Mouse (Mus musculus) mouse trophoblast stem cell (cell line): Measurements from ENCODE around the gene Nexn.
"Not testable (repeated sequence)": the region's sequence is repeated elsewhere in the genome, so short reads cannot be mapped to it uniquely, and the experiment has no call there.

Experiments
- in situ Hi-C, 2 experiments: fragments of 300-500 bp; cut with MseI, MboI; formaldehyde crosslinking; loops; 2 replicates in 1 of 2; 3 replicates in 1 of 2; pipeline ENCODE4 v1.15.1; 2025

Nexn gene

GRCm38 (mm10) chr3:152278431-152278830 lies 12.3 kb upstream of the Nexn start:
- in situ Hi-C loops = no loop called here

- in situ Hi-C loops = no loop called here
These were observed 11.8 kb upstream of the Nexn start for GRCm38 (mm10) chr3:152277912-152278311.

GRCm38 (mm10) chr3:152276935-152277334 lies 10.8 kb upstream of the Nexn start:
- in situ Hi-C loops = no loop called here

GRCm38 (mm10) chr3:152275008-152275407 lies 8.9 kb upstream of the Nexn start:
- in situ Hi-C loops = no loop called here

- in situ Hi-C loops = no loop called here
These were observed 7.0 kb upstream of the Nexn start for GRCm38 (mm10) chr3:152272974-152273685.

- in situ Hi-C loops = no loop called here
These were observed 5.7 kb upstream of the Nexn start for GRCm38 (mm10) chr3:152271876-152272275.

GRCm38 (mm10) chr3:152271071-152271710 lies 5.0 kb upstream of the Nexn start:
- in situ Hi-C loops = no loop called here

- in situ Hi-C loops = no loop called here
These were observed 1.9 kb upstream of the Nexn start for GRCm38 (mm10) chr3:152268099-152268498.

- in situ Hi-C loops = no loop called here
These were observed 657 bp downstream of the Nexn start for GRCm38 (mm10) chr3:152265351-152266035.

- in situ Hi-C loops = no loop called here
These were observed 1.3 kb downstream of the Nexn start for GRCm38 (mm10) chr3:152264830-152265229.

GRCm38 (mm10) chr3:152264374-152264773 lies 1.8 kb downstream of the Nexn start:
- in situ Hi-C loops = no loop called here

- in situ Hi-C loops = no loop called here
These were observed 4.2 kb downstream of the Nexn start for GRCm38 (mm10) chr3:152261948-152262347.

- in situ Hi-C loops = no loop called here
These were observed 4.7 kb downstream of the Nexn start for GRCm38 (mm10) chr3:152261436-152261835.

GRCm38 (mm10) chr3:152260362-152260761 lies 5.8 kb downstream of the Nexn start:
- in situ Hi-C loops = no loop called here

- in situ Hi-C loops = not testable (repeated sequence)
These were observed 6.7 kb downstream of the Nexn start for GRCm38 (mm10) chr3:152259409-152259808.

- in situ Hi-C loops = no loop called here
These were observed 8.6 kb downstream of the Nexn start for GRCm38 (mm10) chr3:152257528-152257927.

- in situ Hi-C loops = no loop called here
These were observed 15.7 kb downstream of the Nexn start for GRCm38 (mm10) chr3:152250487-152250886.

GRCm38 (mm10) chr3:152247708-152248107 lies 18.4 kb downstream of the Nexn start:
- in situ Hi-C loops = no loop called here

- in situ Hi-C loops = no loop called here
These were observed 20.8 kb downstream of the Nexn start for GRCm38 (mm10) chr3:152245273-152245910.

- in situ Hi-C loops = no loop called here
These were observed 22.8 kb downstream of the Nexn start for GRCm38 (mm10) chr3:152243304-152243703.

- in situ Hi-C loops = no loop called here
These were observed 25.1 kb downstream of the Nexn start for GRCm38 (mm10) chr3:152241098-152241497.

- in situ Hi-C loops = no loop called here
These were observed 26.6 kb downstream of the Nexn start for GRCm38 (mm10) chr3:152239592-152239991.
